Mouse (Mus musculus): ENCODE measurements around the gene Btd.

DNA sequence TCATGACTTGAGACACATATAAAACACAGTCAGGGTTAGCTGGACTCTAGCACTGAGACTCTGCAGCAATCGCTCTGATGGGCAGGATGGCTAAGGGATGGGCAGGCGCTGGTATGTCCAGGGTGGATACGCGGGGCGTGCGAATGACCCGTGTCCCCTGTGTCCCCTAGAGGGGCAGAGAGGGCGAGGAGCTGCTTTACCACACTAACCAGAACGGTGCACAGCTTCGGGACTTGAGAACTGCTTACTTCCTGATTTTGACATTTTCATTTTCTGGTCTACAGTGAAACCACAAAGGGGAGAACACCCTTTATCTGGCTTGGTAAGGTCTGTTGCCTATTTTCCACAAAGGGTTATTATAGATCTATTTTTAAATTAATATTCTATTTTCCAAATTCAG is 44.9 kb downstream of the Btd start:
- TF ChIP-seq CTCF (IDR thresholded peaks at IDR 0.05; ENCODE audit: extremely low read depth, insufficient read depth, low read length): no peak
- no peak for TF ChIP-seq POLR2A (IDR thresholded peaks at IDR 0.05; ENCODE audit: extremely low read depth, insufficient read depth, low read length)

Measured in cortical plate, adult 2 months (tissue).